Mouse (Mus musculus) cerebellum, adult 2 months (tissue): Measurements from ENCODE around the gene Ntrk2. TPM values are rescaled to one million over a fixed set of nuclear protein-coding genes. Genes with fewer than 3 reads are reported as not detected.

Source experiments
- DNase-seq, 2 experiments: peaks; one replicate each; pipeline ENCODE4 v3.0.0; 2021
- H3K27ac ChIP-seq: fragments of 200-500 bp; 2 replicates; pipeline ENCODE4 v1.5.1; 2012; ENCODE audit warnings: low read length, control low read depth, inconsistent platforms; ENCODE audit not compliant: insufficient read depth
- H3K27me3 ChIP-seq: fragments of 200-500 bp; 2 replicates; pipeline ENCODE4 v1.6.1; 2012; ENCODE audit warnings: inconsistent platforms, mild to moderate bottlenecking, low read length, moderate library complexity; ENCODE audit not compliant: control insufficient read depth, insufficient read depth
- H3K4me1 ChIP-seq: fragments of 200-500 bp; 2 replicates; pipeline ENCODE4 v1.6.1; 2011; ENCODE audit warnings: low read length; ENCODE audit not compliant: control insufficient read depth, insufficient read depth
- H3K4me3 ChIP-seq: fragments of 200-500 bp; replicated peaks from 2 replicates; pipeline ENCODE3; 2011; ENCODE audit warnings: mild to moderate bottlenecking, low read depth, low read length, control low read depth; ENCODE audit not compliant: insufficient read depth
- CTCF ChIP-seq: fragments of 200-500 bp; IDR thresholded peaks from 2 replicates; pipeline ENCODE4 v1.5.1; 2011; ENCODE audit warnings: low read depth, mild to moderate bottlenecking, control low read depth, low read length, moderate library complexity, borderline replicate concordance; ENCODE audit not compliant: insufficient read depth
- POLR2A ChIP-seq: fragments of 200-500 bp; IDR thresholded peaks from 2 replicates; pipeline ENCODE4 v1.6.1; 2011; ENCODE audit warnings: low read length, control low read depth, borderline replicate concordance; ENCODE audit not compliant: insufficient read depth
- WGBS: fragments of 180-500 bp; shearing (Covaris S2); methylation state at CpG from one replicate; pipeline ENCODE4 v1.1.7; 2018; 5-methylcytosine and 5-hydroxymethylcytosine counted together
- polyA plus RNA-seq: library from polyadenylated mRNA; depleted of rRNA; stranded (reverse); fragments of >200 nt; gene quantifications from 2 replicates; pipeline ENCODE4 v1.2.3, GENCODE M21; 2012

Ntrk2 gene
- polyA plus RNA-seq, 1 experiment = 136 TPM

DNA sequence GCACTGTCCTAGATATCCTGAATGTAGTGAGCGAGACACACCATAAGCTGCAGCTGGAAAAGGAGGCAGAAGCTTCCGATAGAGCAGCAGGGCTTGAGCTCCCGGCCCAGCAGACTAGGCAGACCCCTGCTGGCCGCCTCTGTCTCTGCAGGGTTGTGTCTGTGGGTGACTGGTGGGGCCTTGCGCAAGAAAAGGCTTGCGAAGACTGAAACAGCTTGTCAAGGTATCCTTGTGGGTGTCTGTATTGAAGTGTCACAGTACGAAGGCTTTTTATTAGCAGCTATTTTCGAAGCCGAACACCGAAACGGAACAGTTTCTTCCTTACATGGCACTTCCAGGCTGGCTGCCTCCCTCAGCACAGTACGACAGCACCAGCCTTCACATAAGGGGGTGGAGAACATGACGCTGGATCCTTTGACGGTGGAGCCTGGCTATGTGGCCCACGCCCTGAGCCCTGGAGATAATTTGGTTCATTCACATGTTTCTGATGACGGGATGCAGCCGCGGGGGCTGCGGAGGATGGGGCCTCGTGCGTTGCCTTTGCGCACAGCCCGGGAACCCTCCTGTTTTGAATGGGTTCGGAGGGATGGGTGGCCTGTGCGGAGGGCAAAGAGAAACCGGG lies 267.4 kb downstream of the Ntrk2 start:
- no peak overlapping the region for H3K27ac ChIP-seq
- peaks cover 6% of the 10 kb centered on the region; the same call in 1 of the 2 replicates for H3K4me1 ChIP-seq
- no peaks in the 10 kb centered on the region for H3K27me3 ChIP-seq
- WGBS = 43% methylated on average over 26 of the region's 26 CpGs
- TF ChIP-seq POLR2A (no peak), CTCF (peak; percentile 76)
- H3K4me3 ChIP-seq = no peak overlapping the region
- DNase-seq = peak; percentile 74 to 76

DNA sequence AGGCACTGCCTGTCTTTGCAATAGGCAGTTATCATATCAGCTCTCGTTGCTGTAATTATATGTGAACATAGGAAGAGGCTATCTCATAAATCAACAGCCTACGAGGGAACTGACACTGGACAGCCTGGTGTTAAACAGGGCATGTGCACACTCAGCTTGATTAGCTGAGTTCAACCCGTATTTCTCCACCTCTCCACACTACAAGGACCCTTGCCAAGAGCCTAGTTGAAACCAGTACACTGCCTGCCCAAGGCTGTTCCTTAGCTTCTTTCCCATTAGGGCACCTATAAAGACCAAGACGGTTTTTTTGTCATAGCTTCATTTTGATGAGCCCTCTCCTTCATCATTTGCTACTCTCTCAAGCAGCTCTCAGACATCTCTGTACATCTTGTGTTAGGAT lies 270.1 kb downstream of the Ntrk2 start:
- no peak overlapping the region for H3K4me3 ChIP-seq
- DNase-seq = peak in 1 of 2 experiments; percentile 16
- TF ChIP-seq POLR2A (no peak), CTCF (no peak)
- WGBS = 43% methylated on average over 4 of the region's 4 CpGs
- no peak overlapping the region for H3K27ac ChIP-seq
- H3K4me1 ChIP-seq = peaks cover 11% of the 10 kb centered on the region
- no peaks in the 10 kb centered on the region for H3K27me3 ChIP-seq

DNA sequence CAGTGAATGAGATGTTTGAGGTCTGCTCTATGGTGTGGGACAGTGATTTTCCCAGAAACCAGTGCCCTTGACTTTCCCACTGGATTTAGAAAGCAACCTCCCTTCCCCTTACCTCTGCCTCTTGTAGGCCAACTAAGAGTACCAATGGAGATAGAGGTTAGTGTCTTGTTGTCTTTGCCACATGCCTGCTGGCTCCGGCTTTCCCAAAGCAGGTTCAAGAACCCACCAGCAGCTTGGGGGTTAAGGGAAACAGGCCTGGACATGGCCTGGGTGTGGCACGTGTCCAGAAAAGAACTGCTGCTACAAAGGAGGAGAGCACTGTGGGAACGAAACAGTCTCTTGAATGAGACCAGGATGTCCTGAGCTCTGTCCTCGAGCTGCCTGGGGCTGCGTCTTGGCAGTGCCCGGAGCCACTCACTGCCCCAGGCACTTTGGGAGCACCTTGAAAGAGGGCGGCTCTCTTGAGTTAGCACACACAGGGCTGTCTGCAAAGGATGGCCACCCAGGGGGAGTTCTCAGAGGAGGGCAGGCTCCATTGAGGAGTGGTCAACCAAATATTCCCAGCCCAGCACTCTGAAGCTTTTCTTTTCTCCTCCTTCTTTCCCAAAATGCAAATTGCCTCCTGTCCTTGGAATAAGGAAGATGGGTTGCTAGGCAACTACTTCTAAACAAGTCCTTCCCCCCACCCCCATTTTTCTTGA lies 273.5 kb downstream of the Ntrk2 start:
- no peaks in the 10 kb centered on the region for H3K27me3 ChIP-seq
- H3K27ac ChIP-seq = no peak overlapping the region
- 35% methylated on average over 7 of the region's 7 CpGs for WGBS
- peaks cover 8% of the 10 kb centered on the region for H3K4me1 ChIP-seq
- peak in 1 of 2 experiments; percentile 39 for DNase-seq
- TF ChIP-seq POLR2A (no peak), CTCF (no peak)
- no peak overlapping the region for H3K4me3 ChIP-seq

DNA sequence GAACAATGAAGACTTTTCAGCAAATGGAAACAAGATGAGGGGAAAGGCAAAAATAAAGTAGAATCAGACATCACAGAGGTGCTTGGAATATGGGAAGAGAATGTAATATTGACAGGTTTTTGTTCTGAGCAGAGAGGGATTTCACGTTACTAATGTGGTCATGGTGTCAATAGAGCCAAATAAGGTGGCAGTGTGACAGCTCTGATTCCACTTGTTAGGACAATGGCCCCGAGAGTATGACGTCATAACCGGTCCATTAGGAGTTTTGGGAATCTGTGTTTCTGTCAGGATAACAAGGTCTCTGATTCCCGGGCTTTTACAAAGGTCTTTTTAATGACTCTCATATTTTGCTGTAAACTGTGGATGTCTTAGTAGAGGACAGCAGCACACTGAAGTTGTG lies 274.1 kb downstream of the Ntrk2 start:
- Histone ChIP-seq H3K27me3 (no peaks in the 10 kb centered on the region), H3K4me1 (peaks cover 8% of the 10 kb centered on the region), H3K4me3 (no peak overlapping the region), H3K27ac (no peak overlapping the region)
- TF ChIP-seq POLR2A (no peak), CTCF (no peak)
- WGBS = 47% methylated on average over 5 of the region's 5 CpGs
- no peak for DNase-seq

DNA sequence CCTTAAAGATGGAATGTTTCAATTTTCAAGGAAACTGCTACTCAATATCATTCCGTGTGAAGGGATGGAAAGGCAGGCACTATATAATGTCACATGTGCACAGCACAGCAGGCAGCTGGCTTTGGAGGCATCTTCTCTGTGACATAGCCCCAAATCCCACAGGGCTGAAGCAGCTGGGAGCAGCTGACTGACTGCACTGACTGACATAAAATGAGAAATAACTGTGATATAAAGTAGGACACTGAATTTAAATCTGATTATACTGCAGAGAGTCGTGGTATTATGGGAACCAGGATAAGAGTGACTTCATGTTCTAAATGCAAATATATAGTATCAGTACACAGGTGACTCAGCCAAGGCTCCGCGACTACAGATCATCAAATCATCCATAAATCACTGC lies 282.6 kb downstream of the Ntrk2 start:
- Histone ChIP-seq H3K4me3 (no peak overlapping the region), H3K4me1 (peaks cover 3% of the 10 kb centered on the region; the same call in 1 of the 2 replicates), H3K27ac (no peak overlapping the region), H3K27me3 (no peaks in the 10 kb centered on the region)
- WGBS = 66% methylated on average over 4 of the region's 4 CpGs
- TF ChIP-seq CTCF (no peak), POLR2A (no peak)
- no peak for DNase-seq

DNA sequence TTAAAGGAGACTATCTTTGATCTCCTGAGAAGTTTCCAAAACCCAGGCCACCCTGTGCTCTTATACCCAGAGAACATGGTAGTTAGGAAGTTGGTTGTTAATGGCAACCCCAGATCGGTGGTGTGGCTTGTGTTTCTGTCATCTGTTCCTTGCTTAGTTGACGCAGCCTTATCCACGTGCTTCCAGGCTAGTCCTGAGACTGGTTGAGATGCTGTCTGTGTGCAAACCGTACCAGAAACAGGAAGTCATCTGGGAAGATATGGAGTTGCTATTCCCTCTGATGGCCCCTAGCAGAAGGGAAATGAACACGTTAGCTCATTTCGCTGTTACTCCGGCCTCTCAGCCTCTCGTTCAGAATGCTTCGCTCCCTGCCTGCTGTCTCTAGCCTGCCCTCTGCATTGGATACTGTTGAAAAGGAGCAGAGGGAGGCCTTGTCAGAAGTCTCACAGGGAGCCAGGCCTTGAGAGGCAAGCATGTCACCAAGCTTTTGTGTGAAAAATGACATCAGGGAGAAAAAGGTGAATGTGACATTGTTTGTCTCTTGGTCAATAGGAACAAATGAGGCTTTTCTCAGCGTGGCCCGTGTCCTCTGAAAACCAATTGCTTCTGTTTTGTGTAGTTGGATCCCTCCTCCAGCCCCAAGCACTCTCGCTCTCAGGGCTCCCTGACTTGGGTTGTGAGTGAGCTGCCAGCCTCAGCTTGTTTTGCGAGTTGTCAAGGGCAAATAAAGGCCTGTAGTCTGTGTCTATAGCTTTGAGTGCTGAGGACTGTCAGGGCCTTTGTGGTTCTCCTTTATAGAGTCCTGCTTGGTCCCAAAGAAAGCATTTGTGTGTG lies 285.0 kb downstream of the Ntrk2 start:
- peak in 1 of 2 experiments; percentile 11 for DNase-seq
- 52% methylated on average over 13 of the region's 13 CpGs for WGBS
- H3K4me1 ChIP-seq = peaks cover 12% of the 10 kb centered on the region

DNA sequence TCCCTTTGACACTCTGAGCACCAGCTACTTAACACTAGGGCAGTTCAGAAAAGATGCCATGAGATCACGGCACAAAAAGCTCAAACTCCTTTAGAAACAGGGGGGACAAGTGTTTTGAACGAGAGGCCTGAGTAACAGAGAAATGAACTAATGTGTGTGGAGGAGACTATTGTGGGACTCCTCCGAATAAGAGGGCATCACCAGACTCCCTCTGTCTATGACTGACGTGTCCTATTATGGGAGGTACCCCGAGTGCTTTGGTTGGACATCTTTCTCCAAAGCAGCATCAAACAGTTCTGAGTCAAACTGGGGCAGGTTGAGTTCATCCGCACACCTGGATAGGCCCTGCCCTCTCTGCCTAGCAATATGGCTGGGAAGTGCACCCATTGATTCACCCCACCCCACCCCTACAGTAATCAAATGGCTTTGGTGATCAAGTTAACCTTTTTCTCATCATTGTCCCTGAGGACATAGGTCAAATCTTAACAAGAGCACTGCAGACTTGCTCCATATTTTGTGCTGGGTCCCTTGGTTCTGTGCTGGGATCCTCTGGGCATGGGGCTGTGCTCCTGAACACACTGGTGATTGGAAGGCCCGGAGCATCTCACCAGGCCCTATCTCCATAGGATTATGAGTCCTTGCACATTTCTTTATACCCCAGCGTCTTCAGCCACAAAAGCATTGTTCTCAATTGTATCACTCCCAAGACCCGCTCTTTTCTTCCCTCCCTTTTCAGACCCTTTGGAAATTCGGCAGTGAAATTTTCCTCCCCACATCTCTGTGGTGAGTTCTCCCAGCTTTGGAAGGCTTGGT lies 285.9 kb downstream of the Ntrk2 start:
- Histone ChIP-seq H3K27ac (no peak overlapping the region), H3K27me3 (no peaks in the 10 kb centered on the region), H3K4me3 (no peak overlapping the region), H3K4me1 (peaks cover 12% of the 10 kb centered on the region)
- 60% methylated on average over 10 of the region's 10 CpGs for WGBS
- no peak for DNase-seq
- no peak for TF ChIP-seq POLR2A
- TF ChIP-seq CTCF = no peak

More for the DNA sequence above, 285.0 kb downstream of the Ntrk2 start:
- TF ChIP-seq CTCF (no peak), POLR2A (no peak)
- Histone ChIP-seq H3K27me3 (no peaks in the 10 kb centered on the region), H3K4me3 (no peak overlapping the region), H3K27ac (no peak overlapping the region)
